Mouse (Mus musculus): ENCODE results near the gene Ppil2. TPM values are rescaled to one million over a fixed set of nuclear protein-coding genes. Genes with fewer than 3 reads are reported as not detected.

The Ppil2 gene
- total RNA-seq (2021) = 10 to 100 TPM; 89.8 to 89.9 TPM
- long read RNA-seq, experiment 1, transcript Ppil2-201 (21 exons, 2,333 nt) = major isoform, 39 of 123 reads
- long read RNA-seq, experiment 1, transcript Ppil2-209 (20 exons, 3,088 nt) = minor isoform, 33 of 123 reads
- long read RNA-seq, experiment 1, partial matches to known transcripts = 22 of 123 reads
- long read RNA-seq, experiment 1, other reads (novel, unspliced or antisense) = 24 of 123 reads
- long read RNA-seq, experiment 2, transcript Ppil2-201 (21 exons, 2,333 nt) = minor isoform, 29 of 152 reads
- long read RNA-seq, experiment 2, transcript Ppil2-209 (20 exons, 3,088 nt) = major isoform, 56 of 152 reads
- long read RNA-seq, experiment 2, transcript Ppil2-206 (2 exons, 935 nt) = minor isoform, 6 of 152 reads
- long read RNA-seq, experiment 2, transcript Ppil2-202 (21 exons, 2,190 nt) = minor isoform, 8 of 152 reads
- long read RNA-seq, experiment 2, partial matches to known transcripts = 19 of 152 reads
- long read RNA-seq, experiment 2, other reads (novel, unspliced or antisense) = 34 of 152 reads

- peak; percentile 56 to 80 for DNase-seq (ENCODE audit: low spot score in 2 of 2)
Observed at GRCm38 (mm10) chr16:17110771-17111743, at the start of gene Ppil2. Gene Ppil2 (minus strand): TSS chr16:17111257.

GRCm38 (mm10) chr16:17154346-17154745, 43.3 kb upstream of the Ppil2 start:
- no peak for DNase-seq (ENCODE audit: low spot score in 2 of 2)

DNA sequence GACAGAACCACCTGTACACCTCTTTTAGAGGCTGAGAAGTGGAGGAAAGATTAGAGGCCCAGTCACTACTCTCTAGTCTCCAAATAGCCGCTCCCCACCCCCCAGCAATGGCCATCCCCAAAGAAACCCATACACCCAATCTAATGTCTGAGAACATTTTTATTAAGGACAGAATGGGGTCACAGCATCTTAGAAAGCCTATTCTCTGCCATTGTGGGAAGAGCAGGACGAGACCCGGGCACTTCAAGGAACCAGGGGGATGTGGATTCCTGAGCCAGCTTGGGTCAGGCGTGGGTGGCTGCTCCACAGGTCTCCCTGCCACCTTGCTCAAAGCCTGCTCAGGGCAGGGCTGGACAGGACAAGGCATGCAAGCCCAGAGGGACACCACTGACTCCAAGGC, 40.8 kb upstream of the Ppil2 start:
- no peak for DNase-seq (ENCODE audit: low spot score in 2 of 2)

DNA sequence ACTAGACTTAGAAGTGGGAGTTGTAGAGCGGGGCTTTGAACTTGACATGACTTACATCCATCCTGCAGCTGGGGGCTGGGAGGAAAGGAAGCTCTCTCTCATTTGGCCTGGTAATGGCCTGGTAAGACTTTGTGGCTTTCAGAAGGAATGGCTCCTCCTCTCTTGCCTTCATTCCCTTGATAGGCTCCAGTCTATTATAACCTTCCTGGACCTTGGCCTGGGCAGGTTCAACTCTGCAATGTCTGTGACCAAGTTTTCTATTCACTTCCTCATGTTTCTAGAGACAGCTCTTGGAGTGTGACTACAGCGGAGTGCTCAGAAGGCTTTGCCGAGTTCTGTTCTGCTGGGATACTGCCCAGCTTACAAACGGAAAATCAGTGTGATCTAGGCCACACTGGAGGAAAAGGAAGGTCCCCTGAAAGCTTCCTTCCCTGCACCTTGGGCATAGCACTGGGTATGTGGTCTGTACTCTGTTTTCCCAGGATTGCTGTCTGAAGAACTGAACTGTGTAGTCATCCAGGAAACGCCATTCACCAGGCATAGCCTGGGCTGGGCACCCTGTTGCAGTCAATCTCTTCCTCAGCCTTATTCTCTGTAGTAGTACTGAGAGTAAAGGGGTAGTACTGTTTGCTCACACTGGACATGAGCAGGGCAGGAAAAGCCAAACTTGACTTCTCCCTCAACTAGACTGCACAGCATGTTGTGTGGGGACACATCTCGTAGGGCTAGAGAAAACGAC, 39.6 kb upstream of the Ppil2 start:
- no peak for DNase-seq (ENCODE audit: low spot score in 2 of 2)

DNA sequence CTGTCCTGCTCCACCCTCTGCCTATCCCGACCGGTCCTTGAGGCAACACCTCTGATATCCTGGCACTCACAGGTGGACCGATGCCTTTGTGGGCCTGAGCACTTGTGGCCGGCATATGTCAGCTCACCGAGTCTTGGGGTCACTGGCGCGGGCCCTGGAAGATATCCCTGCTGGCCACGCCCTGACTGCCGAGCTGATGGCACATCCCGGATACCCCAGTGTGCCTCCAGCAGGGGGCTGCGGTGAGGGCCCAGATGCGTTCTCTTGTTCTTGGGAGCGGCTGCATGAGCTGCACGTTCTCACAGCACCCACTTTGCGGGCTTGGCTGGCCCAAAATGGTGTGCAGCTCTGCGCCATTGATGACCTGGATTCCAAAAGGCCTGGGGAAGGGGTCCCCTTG, 37.0 kb upstream of the Ppil2 start:
- DNase-seq (ENCODE audit: low spot score in 2 of 2) = peak; percentile 14 to 16

DNA sequence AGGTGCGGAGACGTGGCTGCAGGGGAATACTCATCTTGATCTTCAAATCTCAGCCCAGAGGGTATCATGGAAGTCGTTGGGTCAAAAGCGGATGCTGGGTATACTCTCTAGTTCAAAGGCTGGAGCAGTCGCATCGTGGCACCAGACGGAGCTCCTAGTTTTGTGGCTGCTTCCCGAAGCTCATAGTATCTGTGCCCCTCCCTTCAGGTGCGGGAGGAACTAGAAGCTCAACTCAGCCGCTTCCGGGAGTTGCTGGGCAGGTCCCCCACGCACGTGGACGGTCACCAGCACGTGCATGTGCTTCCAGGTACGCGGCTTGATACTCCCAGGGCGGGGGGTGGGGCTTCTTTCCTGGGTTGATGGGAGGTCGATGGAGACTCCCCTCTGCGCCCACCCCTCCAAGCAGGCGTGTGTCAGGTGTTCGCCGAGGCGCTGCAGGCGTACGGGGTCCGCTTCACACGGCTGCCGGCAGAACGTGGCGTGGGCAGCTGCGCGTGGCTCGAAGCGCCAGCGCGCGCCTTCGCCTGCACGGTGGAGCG, 36.4 kb upstream of the Ppil2 start:
- peak; percentile 17 to 27 for DNase-seq (ENCODE audit: low spot score in 2 of 2)

GRCm38 (mm10) chr16:17146772-17147235, 35.7 kb upstream of the Ppil2 start, which contains the start of gene Ccdc116:
Gene Ccdc116 (minus strand): TSS chr16:17147229.
- DNase-seq (ENCODE audit: low spot score in 2 of 2) = peak; percentile 78 to 80

DNA sequence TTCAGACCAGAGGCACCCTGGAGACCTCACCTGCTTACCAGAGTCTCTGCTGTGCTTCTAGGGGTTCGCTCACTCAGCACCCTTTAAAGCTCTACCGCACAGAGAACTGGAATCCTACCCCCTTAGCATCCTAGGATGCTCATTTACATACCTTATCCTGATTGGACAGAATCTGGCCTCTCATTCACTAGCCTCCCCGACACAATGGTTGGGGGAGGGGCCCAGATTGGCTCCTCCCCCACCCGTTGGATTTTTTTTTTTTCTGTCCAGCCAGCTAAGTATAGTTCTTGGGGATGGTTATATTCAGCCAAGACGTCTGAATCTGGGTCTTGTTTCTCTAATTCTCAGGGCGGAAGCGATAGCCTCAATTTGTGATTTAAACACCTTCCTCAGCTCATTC, 33.3 kb upstream of the Ppil2 start, which contains the start of gene Ydjc:
TSS of gene Ydjc (plus strand) at position 283 of the 400 bp plus-strand sequence.
- DNase-seq (ENCODE audit: low spot score in 2 of 2) = no peak

DNA sequence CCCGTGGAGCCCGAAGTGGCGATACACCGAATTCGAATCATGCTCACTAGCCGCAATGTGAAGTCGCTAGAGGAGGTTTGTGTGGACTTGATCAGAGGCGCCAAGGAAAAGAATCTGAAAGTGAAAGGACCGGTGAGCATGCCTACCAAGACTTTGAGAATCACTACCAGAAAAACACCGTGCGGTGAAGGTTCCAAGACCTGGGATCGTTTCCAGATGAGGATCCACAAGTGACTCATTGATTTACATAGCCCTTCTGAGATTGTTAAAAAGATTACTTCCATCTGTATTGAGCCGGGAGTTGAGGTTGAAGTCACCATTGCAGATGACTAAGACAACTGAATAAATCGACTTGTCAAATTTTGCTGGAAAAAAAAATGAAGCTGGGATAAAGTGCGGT, 26.3 kb upstream of the Ppil2 start:
- no peak for DNase-seq (ENCODE audit: low spot score in 2 of 2)

DNA sequence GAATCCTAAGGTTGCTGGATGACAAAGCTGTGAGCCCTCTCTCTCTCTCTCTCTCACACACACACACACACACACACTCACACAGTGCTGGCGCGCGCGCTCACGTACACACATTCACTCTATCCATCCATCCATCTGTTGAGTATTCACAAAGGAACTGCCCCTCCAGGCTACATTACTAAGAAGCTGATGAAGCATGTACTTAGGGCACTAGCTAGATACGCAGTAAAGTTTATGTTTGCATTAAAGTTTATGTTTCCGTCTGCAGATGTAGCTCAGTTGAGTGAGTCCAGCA, 21.8 kb upstream of the Ppil2 start:
- DNase-seq (ENCODE audit: low spot score in 2 of 2) = no peak

- DNase-seq (ENCODE audit: low spot score in 2 of 2) = peak; percentile 94 to 97
Observed at GRCm38 (mm10) chr16:17132089-17132905, 21.2 kb upstream of the Ppil2 start, which contains the start of gene Sdf2l1. Gene Sdf2l1 (minus strand): TSS chr16:17132383.

GRCm38 (mm10) chr16:17131191-17132088, 20.4 kb upstream of the Ppil2 start:
- DNase-seq (ENCODE audit: low spot score in 2 of 2) = no peak

GRCm38 (mm10) chr16:17127292-17127691, 16.2 kb upstream of the Ppil2 start:
- DNase-seq (ENCODE audit: low spot score in 2 of 2) = peak in 1 of 2 experiments; percentile 49

- peak; percentile 34 to 45 for DNase-seq (ENCODE audit: low spot score in 2 of 2)
Observed at GRCm38 (mm10) chr16:17124871-17125520, 13.9 kb upstream of the Ppil2 start, which contains the start of gene 2610318N02Rik. Gene 2610318N02Rik (minus strand): TSS chr16:17125167.

DNA sequence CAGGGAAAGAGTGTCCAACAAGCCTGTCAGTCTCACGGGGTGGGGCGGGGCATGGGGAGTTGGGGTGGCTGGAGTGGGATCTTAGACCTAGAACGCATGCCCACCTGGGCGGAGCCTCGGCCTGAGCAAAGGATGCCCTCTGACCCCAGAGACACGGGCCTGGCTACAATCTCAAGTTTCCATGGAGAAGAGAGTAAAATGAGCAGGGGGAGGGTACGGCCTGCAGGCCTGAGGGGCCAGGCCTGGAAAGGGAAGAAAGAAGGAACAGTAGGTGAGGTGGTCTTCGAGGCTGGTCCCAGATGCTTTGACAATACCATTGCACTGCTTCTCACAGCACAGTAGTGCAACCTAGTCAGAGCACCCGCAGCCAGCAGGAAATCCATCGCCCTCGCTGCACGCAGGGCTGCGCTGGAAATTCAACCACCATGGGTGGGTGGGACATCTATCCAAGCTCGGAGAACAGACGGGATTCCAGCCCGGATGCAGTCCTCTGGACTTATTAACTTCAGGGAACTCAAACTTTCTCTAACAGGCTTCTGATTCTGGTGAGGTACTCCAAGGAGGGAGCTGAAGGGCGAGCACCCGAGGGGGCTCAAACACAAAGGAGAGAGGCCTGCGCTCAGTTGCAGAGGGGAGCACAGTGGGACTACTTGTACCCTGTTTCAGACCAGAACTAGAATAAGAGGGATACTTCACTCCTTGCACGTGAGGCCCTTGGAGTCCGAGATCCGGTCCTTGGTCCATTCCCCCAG, 13.2 kb upstream of the Ppil2 start:
- no peak for DNase-seq (ENCODE audit: low spot score in 2 of 2)

DNA sequence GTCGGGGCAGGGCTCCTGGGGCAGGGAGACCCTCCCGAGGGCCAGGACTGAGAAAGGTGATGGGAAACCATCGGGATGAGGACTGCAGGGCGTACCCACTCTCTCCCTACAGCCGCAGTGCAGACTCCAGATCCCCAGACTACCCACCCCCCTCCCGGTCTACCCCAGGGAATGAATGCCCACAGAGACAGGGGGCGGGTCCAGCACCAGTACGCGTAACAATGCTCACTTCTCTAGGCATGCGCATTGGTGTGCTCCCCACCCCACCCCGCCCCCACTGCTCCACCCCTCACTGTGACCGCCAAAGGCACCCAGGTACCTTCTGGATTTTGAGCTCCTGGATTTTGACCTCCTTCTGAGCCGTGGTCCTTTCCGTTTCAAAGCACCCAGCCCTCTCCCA, 10.5 kb upstream of the Ppil2 start:
- no peak for DNase-seq (ENCODE audit: low spot score in 2 of 2)

- DNase-seq (ENCODE audit: low spot score in 2 of 2) = no peak
Observed at GRCm38 (mm10) chr16:17117309-17117799, 6.3 kb upstream of the Ppil2 start.
